In genomic region chr5:138090271-138090670, GRCm38 (mm10) we compare ENCODE assay signal across 11 mouse cellular contexts. TPM values are rescaled to one million over a fixed set of nuclear protein-coding genes. Genes with fewer than 3 reads are reported as not detected.
A peak's percentile ranks its signal among the peaks of the same experiment; 100 is the strongest.
DNase-seq lines count a peak whose midpoint lies in the region; ATAC-seq lines count a peak whose summit lies in the region.
"Had no signal": no experiment of that assay in that cellular context is flagged by ENCODE, and none has a peak within 500 bp of the region (broad histone marks: within the 10 kb centered on the region; RNA-seq: fewer than 3 reads in every experiment).

No protein-coding gene starts in this region.

- H3K27ac ChIP-seq in limb, embryonic 11.5 days (replicated peaks; ENCODE audit: low read depth, low read length), result no peak overlapping the region
- H3K27ac ChIP-seq in limb, embryonic 10.5 days, result no peak overlapping the region
- H3K27ac ChIP-seq: embryonic facial prominence, embryonic 10.5 days had no signal

- H3K4me3 ChIP-seq in limb, embryonic 11.5 days (ENCODE audit: low read depth, low read length), result no peak overlapping the region
- no peak overlapping the region for H3K4me3 ChIP-seq in limb, embryonic 10.5 days
- H3K4me3 ChIP-seq: embryonic facial prominence, embryonic 10.5 days had no signal

- no peaks in the 10 kb centered on the region for H3K9me3 ChIP-seq in limb, embryonic 11.5 days (ENCODE audit: control insufficient read depth, low read length)
- H3K9me3 ChIP-seq in limb, embryonic 10.5 days (replicated peaks), result no peaks in the 10 kb centered on the region
- H3K9me3 ChIP-seq: embryonic facial prominence, embryonic 10.5 days had no signal

- no peaks in the 10 kb centered on the region for H3K27me3 ChIP-seq in limb, embryonic 11.5 days (ENCODE audit: control insufficient read depth, insufficient read depth, low read length)
- no peaks in the 10 kb centered on the region for H3K27me3 ChIP-seq in limb, embryonic 10.5 days (ENCODE audit: low read depth, poor library complexity, severe bottlenecking)

- 82% methylated on average over 3 of the region's 3 CpGs for WGBS in limb, embryonic 11.5 days
- 90% methylated on average over 3 of the region's 3 CpGs for WGBS in limb, embryonic 10.5 days

- no peaks in the 10 kb centered on the region for H3K4me1 ChIP-seq in limb, embryonic 11.5 days (ENCODE audit: control insufficient read depth, insufficient read depth, low read length)
- H3K4me1 ChIP-seq in limb, embryonic 10.5 days, result peaks cover 9% of the 10 kb centered on the region

- peak; percentile 4 to 19 for DNase-seq in adrenal gland, postnatal 36 days
- DNase-seq in adrenal gland, postnatal 4 days (ENCODE audit: low spot score in 2 of 2), result no peak
- DNase-seq in limb, embryonic 11.5 days (ENCODE audit: low spot score), result peak; percentile 23
- DNase-seq in limb, embryonic 10.5 days (ENCODE audit: low spot score), result no peak
- DNase-seq in ZHBTc4 (ENCODE audit: low read depth, low spot score), result peak; percentile 71
- peak; percentile 28 for DNase-seq in lung, postnatal 36 days
- no peak for DNase-seq in testis, postnatal 14 days (ENCODE audit: low spot score)

- peaks cover 9% of the 10 kb centered on the region for H3K36me3 ChIP-seq in limb, embryonic 11.5 days (ENCODE audit: control insufficient read depth, insufficient read depth, low read length)
- peaks cover 66% of the 10 kb centered on the region for H3K36me3 ChIP-seq in limb, embryonic 10.5 days

- no peak for ATAC-seq in limb, embryonic 11.5 days (ENCODE audit: insufficient number of reproducible peaks, low FRiP score, low TSS enrichment, low read depth)
- no peak for ATAC-seq in inflammation-experienced regulatory T-cells, adult 6 months

- no peak overlapping the region for H3K9ac ChIP-seq in limb, embryonic 11.5 days (ENCODE audit: low read length)

- no peak overlapping the region for H3K4me2 ChIP-seq in limb, embryonic 11.5 days (ENCODE audit: low read depth, severe bottlenecking)

RNA-seq across cellular contexts. Expression of gene Zkscan1, which starts 5.4 kb away (rescaled TPM):
- total RNA-seq in adrenal gland, postnatal 36 days (2021), result 10 to 100 TPM; 36.3 to 41.9 TPM
- total RNA-seq in adrenal gland, postnatal 4 days (2021), result 10 to 100 TPM; 49.4 to 53.5 TPM
- 31.5 and 39.9 TPM in 2 replicates for polyA plus RNA-seq in limb, embryonic 11.5 days (2014; fragmentation: Nextera tagmentation; extraction: Ambion mirVana)
- 24.5 and 29.4 TPM in 2 replicates for polyA plus RNA-seq in limb, embryonic 10.5 days (2016; fragmentation: Nextera tagmentation; extraction: Ambion mirVana)
- 10 to 100 TPM in 2 of 3 experiments, 1 to 10 TPM in 1; 9.7 to 11.1 (median 11.0) TPM for polyA plus RNA-seq in inflammation-experienced regulatory T-cells, adult 6 months (2017; shearing (Covaris generic))

RNA-seq across cellular contexts. Expression of gene Zscan21, which starts 26.4 kb away (rescaled TPM):
- 10 to 100 TPM; 15.2 to 16.9 TPM for total RNA-seq in adrenal gland, postnatal 36 days (2021)
- 10 to 100 TPM; 26.2 to 26.6 TPM for total RNA-seq in adrenal gland, postnatal 4 days (2021)
- 94.4 and 96.4 TPM in 2 replicates for polyA plus RNA-seq in limb, embryonic 11.5 days (2014; fragmentation: Nextera tagmentation; extraction: Ambion mirVana)
- 87.1 and 97.2 TPM in 2 replicates for polyA plus RNA-seq in limb, embryonic 10.5 days (2016; fragmentation: Nextera tagmentation; extraction: Ambion mirVana)
- 10 to 100 TPM; 18.6 to 21.0 (median 19.1) TPM for polyA plus RNA-seq in inflammation-experienced regulatory T-cells, adult 6 months (2017; shearing (Covaris generic))

RNA-seq across cellular contexts. Expression of gene Smok3c, which starts 37.3 kb away (rescaled TPM):
- total RNA-seq in adrenal gland, postnatal 36 days (2021), result not detected
- not detected for total RNA-seq in adrenal gland, postnatal 4 days (2021)
- polyA plus RNA-seq in limb, embryonic 11.5 days (2014; fragmentation: Nextera tagmentation; extraction: Ambion mirVana), result not detected in 2 replicates
- polyA plus RNA-seq in limb, embryonic 10.5 days (2016; fragmentation: Nextera tagmentation; extraction: Ambion mirVana), result not detected in 2 replicates
- polyA plus RNA-seq in inflammation-experienced regulatory T-cells, adult 6 months (2017; shearing (Covaris generic)), result not detected
- polyA plus RNA-seq: embryonic facial prominence, embryonic 10.5 days; heart, embryonic 14.5 days; limb, embryonic 14.5 days had no signal

Comparison
In these comparisons a context has a peak if more than half of its experiments do, and no peak if none do; other contexts are left out.
1. DNase-seq: peak in adrenal gland, postnatal 36 days (2 of 2), limb, embryonic 11.5 days (single experiment), ZHBTc4 (single experiment) and lung, postnatal 36 days (single experiment); none in adrenal gland, postnatal 4 days (0 of 2), limb, embryonic 10.5 days (single experiment) and testis, postnatal 14 days (single experiment).